Mouse (Mus musculus) gastrocnemius, postnatal 25 days (tissue): ENCODE measurements around the gene Slc8b1. TPM values are rescaled to one million over a fixed set of nuclear protein-coding genes. Genes with fewer than 3 reads are reported as not detected.

Experiments used
- DNase-seq: peaks from one replicate; pipeline ENCODE4 v3.0.0; 2022
- long read RNA-seq, 2 experiments: library from polyadenylated mRNA; stranded (forward); transcript quantifications; one replicate each; pipeline ENCODE4 v2.0.0; 2021
- total RNA-seq, 2 experiments: library from RNA; stranded (reverse); gene quantifications; 1 replicate in 1 of 2; 2 replicates in 1 of 2; pipeline ENCODE4 v1.2.3; 2021

Gene Slc8b1
- 10 to 100 TPM in 1 of 2 experiments, 1 to 10 TPM in 1; 9.4 to 11.7 TPM for total RNA-seq
- long read RNA-seq, experiment 1, partial matches to known transcripts: 3 of 9 reads
- long read RNA-seq, experiment 1, other reads (novel, unspliced or antisense): 3 of 9 reads
- long read RNA-seq, experiment 2, partial matches to known transcripts: 0 of 25 reads
- long read RNA-seq, experiment 2, other reads (novel, unspliced or antisense): 23 of 25 reads

GRCm38 (mm10) chr5:120510982-120511642 lies at the start of gene Slc8b1:
Gene Slc8b1, plus strand, starts transcription at chr5:120511168.
- DNase-seq: peak; percentile 94

- DNase-seq: no peak
Observed at GRCm38 (mm10) chr5:120461902-120462301, 49.1 kb upstream of the Slc8b1 start.

- no peak for DNase-seq
Observed at GRCm38 (mm10) chr5:120464321-120464720, 46.6 kb upstream of the Slc8b1 start.

- DNase-seq: no peak
Observed at GRCm38 (mm10) chr5:120465062-120465461, 45.9 kb upstream of the Slc8b1 start.

GRCm38 (mm10) chr5:120465860-120466259 lies 45.1 kb upstream of the Slc8b1 start:
- no peak for DNase-seq

GRCm38 (mm10) chr5:120467026-120467425 lies 43.9 kb upstream of the Slc8b1 start:
- DNase-seq: no peak

- DNase-seq: no peak
Observed at GRCm38 (mm10) chr5:120468336-120468735, 42.6 kb upstream of the Slc8b1 start.

- DNase-seq: no peak
Observed at GRCm38 (mm10) chr5:120468830-120469229, 42.1 kb upstream of the Slc8b1 start.

GRCm38 (mm10) chr5:120471538-120471937 lies 39.4 kb upstream of the Slc8b1 start:
- DNase-seq: no peak

- DNase-seq: no peak
Observed at GRCm38 (mm10) chr5:120472770-120473169, 38.2 kb upstream of the Slc8b1 start, which contains the start of gene Sdsl. Gene Sdsl, minus strand, starts transcription at chr5:120472810.

GRCm38 (mm10) chr5:120473361-120473760 lies 37.6 kb upstream of the Slc8b1 start:
- no peak for DNase-seq

GRCm38 (mm10) chr5:120475861-120476260 lies 35.1 kb upstream of the Slc8b1 start:
- no peak for DNase-seq

- DNase-seq: no peak
Observed at GRCm38 (mm10) chr5:120476296-120476695, 34.7 kb upstream of the Slc8b1 start, which contains the start of gene Sds. Gene Sds, plus strand, starts transcription at chr5:120476526.

GRCm38 (mm10) chr5:120477993-120478392 lies 33.0 kb upstream of the Slc8b1 start:
- no peak for DNase-seq

GRCm38 (mm10) chr5:120479538-120479937 lies 31.4 kb upstream of the Slc8b1 start:
- DNase-seq: no peak

- DNase-seq: no peak
Observed at GRCm38 (mm10) chr5:120481205-120481604, 29.8 kb upstream of the Slc8b1 start.

- no peak for DNase-seq
Observed at GRCm38 (mm10) chr5:120483399-120483798, 27.6 kb upstream of the Slc8b1 start.

GRCm38 (mm10) chr5:120487844-120488243 lies 23.1 kb upstream of the Slc8b1 start:
- no peak for DNase-seq

GRCm38 (mm10) chr5:120490679-120491192 lies 20.2 kb upstream of the Slc8b1 start:
- peak; percentile 56 for DNase-seq

GRCm38 (mm10) chr5:120492437-120492836 lies 18.5 kb upstream of the Slc8b1 start:
- no peak for DNase-seq

GRCm38 (mm10) chr5:120493440-120493839 lies 17.5 kb upstream of the Slc8b1 start:
- no peak for DNase-seq

- DNase-seq: no peak
Observed at GRCm38 (mm10) chr5:120493873-120494395, 17.0 kb upstream of the Slc8b1 start.

GRCm38 (mm10) chr5:120495064-120495702 lies 15.8 kb upstream of the Slc8b1 start:
- peak; percentile 35 for DNase-seq
